Mouse (Mus musculus): Measurements from ENCODE around the gene Polr2g.

DNA sequence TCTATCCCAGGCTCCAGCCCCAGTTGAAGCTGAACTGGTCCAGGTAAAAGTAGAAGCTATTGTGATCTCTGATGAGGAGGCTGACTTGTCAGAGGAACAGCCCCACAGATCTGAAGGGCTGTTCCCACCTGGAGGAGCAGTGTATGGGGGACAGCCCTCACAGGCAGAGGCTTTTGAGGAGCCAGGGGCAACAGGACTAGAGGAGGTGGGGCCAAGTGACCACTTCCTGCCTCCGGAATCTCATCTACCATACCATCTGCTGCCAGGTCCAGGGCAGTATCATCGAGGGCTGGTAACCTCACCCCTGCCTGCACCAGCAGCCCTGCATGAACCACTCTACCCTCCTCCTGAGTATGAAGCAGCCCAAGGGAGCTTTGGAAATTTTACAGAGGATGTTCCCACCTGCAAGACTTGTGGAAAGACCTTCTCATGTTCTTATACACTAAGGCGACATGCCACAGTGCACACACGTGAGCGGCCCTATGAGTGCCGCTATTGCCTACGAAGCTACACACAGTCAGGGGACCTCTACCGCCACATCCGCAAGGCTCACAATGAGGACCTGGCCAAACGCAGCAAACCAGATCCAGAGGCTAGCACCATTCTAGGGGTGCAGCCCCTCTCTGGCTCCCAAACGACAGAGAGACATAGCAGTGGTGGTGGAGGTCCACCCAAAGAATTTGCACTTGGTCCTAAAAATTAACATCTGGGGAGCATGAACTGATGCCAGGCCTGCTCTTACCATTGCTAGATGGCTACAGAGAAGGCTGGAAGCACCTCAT, 5.7 kb upstream of the Polr2g start:
- no peak for TF ChIP-seq CTCF (conservative IDR thresholded peaks at IDR 0.05; ENCODE audit: insufficient read depth, insufficient read length, low read depth, low read length)
- no peak for TF ChIP-seq POLR2A (IDR thresholded peaks at IDR 0.05; ENCODE audit: low read depth, low read length)

Data from kidney, adult 2 months (tissue).